ENCODE assay signal across 8 mouse cellular contexts in genomic region chr16:17797812-17798311, GRCm38 (mm10). TPM values are rescaled to one million over a fixed set of nuclear protein-coding genes. Genes with fewer than 3 reads are reported as not detected.
DNase-seq lines count a peak whose midpoint lies in the region; ATAC-seq and TF ChIP-seq lines count a peak whose summit lies in the region.

No protein-coding gene starts in this region.

- TF ChIP-seq CTCF in layer of hippocampus, adult 2 months (conservative IDR thresholded peaks at IDR 0.05), result no peak

- intact Hi-C loops in heart, postnatal 10 days (cut with DNase I), result no loop called here

- H3K4me3 ChIP-seq in layer of hippocampus, adult 2 months, result peak overlapping the region; percentile 45

- no peak for DNase-seq in layer of hippocampus, adult 2 months (ENCODE audit: low spot score in 2 of 2)
- DNase-seq in layer of hippocampus, adult 18-20 months (ENCODE audit: low spot score in 2 of 2), result no peak
- DNase-seq in heart, postnatal 10 days, result peak; percentile 38 to 57
- peak; percentile 39 for DNase-seq in lung, postnatal 10 days
- DNase-seq in right cerebral cortex, adult 18-20 months, result no peak
- no peak for DNase-seq in layer of hippocampus, postnatal 36 days
- DNase-seq in kidney, postnatal 25 days, result no peak

- no peak overlapping the region for H3K27ac ChIP-seq in layer of hippocampus, adult 2 months

- ATAC-seq in common myeloid progenitor, adult 5-6 weeks (replicated peaks; ENCODE audit: low read depth, poor library complexity, severe bottlenecking), result peak; percentile 23; the same call in 1 of the 2 replicates

RNA-seq across cellular contexts. Expression of gene Scarf2, which starts 0.8 kb away (rescaled TPM):
- 1 to 10 TPM; 2.5 to 2.7 TPM for total RNA-seq in layer of hippocampus, adult 2 months (2021)
- 1 to 10 TPM; 1.5 to 2.5 TPM for total RNA-seq in layer of hippocampus, adult 18-20 months (2021)
- total RNA-seq in common myeloid progenitor, adult 5-6 weeks (2017), result not detected in 2 replicates
- total RNA-seq in heart, postnatal 10 days (2021), result 10 to 100 TPM; 15.1 to 16.0 TPM
- 1 to 10 TPM; 2.1 to 2.4 TPM for total RNA-seq in layer of hippocampus, postnatal 36 days (2021)

RNA-seq across cellular contexts. Expression of gene B830017H08Rik, which starts 35.1 kb away (rescaled TPM):
- 1 to 10 TPM; 3.2 to 4.5 TPM for total RNA-seq in layer of hippocampus, adult 2 months (2021)
- 1 to 10 TPM; 2.0 to 3.3 TPM for total RNA-seq in layer of hippocampus, adult 18-20 months (2021)
- not detected in 2 replicates for total RNA-seq in common myeloid progenitor, adult 5-6 weeks (2017)
- total RNA-seq in heart, postnatal 10 days (2021), result under 1 TPM in 1 of 2 experiments, not detected in 1; 0.22 TPM
- 1 to 10 TPM; 2.6 to 4.0 TPM for total RNA-seq in layer of hippocampus, postnatal 36 days (2021)

RNA-seq across cellular contexts. Expression of gene Klhl22, which starts 38.4 kb away (rescaled TPM):
- total RNA-seq in layer of hippocampus, adult 2 months (2021), result 100 to 1,000 TPM; 101 TPM
- total RNA-seq in layer of hippocampus, adult 18-20 months (2021), result 100 to 1,000 TPM in 1 of 2 experiments, 10 to 100 TPM in 1; 86.9 to 100 TPM
- total RNA-seq in common myeloid progenitor, adult 5-6 weeks (2017), result 27.0 and 33.2 TPM in 2 replicates
- 10 to 100 TPM; 26.9 to 27.6 TPM for total RNA-seq in heart, postnatal 10 days (2021)
- 100 to 1,000 TPM in 1 of 2 experiments, 10 to 100 TPM in 1; 86.2 to 109 TPM for total RNA-seq in layer of hippocampus, postnatal 36 days (2021)

RNA-seq across cellular contexts. Expression of gene Car15, which starts 40.3 kb away (rescaled TPM):
- total RNA-seq in layer of hippocampus, adult 2 months (2021), result 10 to 100 TPM; 13.1 to 16.8 TPM
- 10 to 100 TPM; 14.6 to 17.0 TPM for total RNA-seq in layer of hippocampus, adult 18-20 months (2021)
- 5.4 TPM in 1 of 2 replicates, not detected in the other for total RNA-seq in common myeloid progenitor, adult 5-6 weeks (2017)
- 1 to 10 TPM; 1.4 TPM for total RNA-seq in heart, postnatal 10 days (2021)
- total RNA-seq in layer of hippocampus, postnatal 36 days (2021), result 10 to 100 TPM; 12.8 to 16.4 TPM

Comparison
In these comparisons a context has a peak if more than half of its experiments do, and no peak if none do; other contexts are left out.
1. DNase-seq: peak in heart, postnatal 10 days (2 of 2) and lung, postnatal 10 days (single experiment); none in layer of hippocampus, adult 2 months (0 of 2), layer of hippocampus, adult 18-20 months (0 of 2), right cerebral cortex, adult 18-20 months (single experiment), layer of hippocampus, postnatal 36 days (0 of 2) and kidney, postnatal 25 days (0 of 2).
2. RNA of gene Scarf2, which starts 0.8 kb away (total RNA-seq): 15.1 to 16.0 TPM in heart, postnatal 10 days; 2.5 to 2.7 TPM in layer of hippocampus, adult 2 months, 1.5 to 2.5 TPM in layer of hippocampus, adult 18-20 months, 2.1 to 2.4 TPM in layer of hippocampus, postnatal 36 days and not detected in common myeloid progenitor, adult 5-6 weeks; every median in the first group is over 4 times any median in the second.